Mouse (Mus musculus) left cerebral cortex, postnatal 25 days (tissue): ENCODE measurements at regions not wholly inside any gene's neighbourhood (a gene's known extent, or its start where the extent isn't known, plus 50 kb on each side); places are given as distances from the start of the nearest gene placed in this dataset.

Experiments
- DNase-seq, 2 experiments: peaks; one replicate each; pipeline ENCODE4 v3.0.0; 2022; ENCODE audit warnings: low spot score in 2 of 2, mixed read lengths in 1 of 2
- intact Hi-C: fragments of 180-260 bp; cut with DNase I; formaldehyde crosslinking; loops from one replicate; pipeline ENCODE4 v1.15.1; 2025

GRCm38 (mm10) chr10:29674377-29674776, 138.7 kb upstream of the Rspo3 start:
- DNase-seq: no peak
- intact Hi-C loops: no loop called here

GRCm38 (mm10) chr10:29661752-29662151, 126.1 kb upstream of the Rspo3 start:
- intact Hi-C loops: no loop called here
- no peak for DNase-seq

- intact Hi-C loops: no loop called here
- no peak for DNase-seq
Observed at GRCm38 (mm10) chr10:29640249-29640648, 104.6 kb upstream of the Rspo3 start.

- no peak for DNase-seq
- intact Hi-C loops: no loop called here
Observed at GRCm38 (mm10) chr10:29635828-29636227, 100.2 kb upstream of the Rspo3 start.

- intact Hi-C loops: no loop called here
- DNase-seq: no peak
Observed at GRCm38 (mm10) chr10:29595455-29595854, 59.8 kb upstream of the Rspo3 start.

GRCm38 (mm10) chr10:29594969-29595368, 59.3 kb upstream of the Rspo3 start:
- intact Hi-C loops: no loop called here
- DNase-seq: no peak

GRCm38 (mm10) chr10:29592906-29593305, 57.2 kb upstream of the Rspo3 start:
- DNase-seq: no peak
- intact Hi-C loops: no loop called here

GRCm38 (mm10) chr10:29590187-29590586, 54.5 kb upstream of the Rspo3 start:
- intact Hi-C loops: no loop called here
- no peak for DNase-seq

- no peak for DNase-seq
- intact Hi-C loops: no loop called here
Observed at GRCm38 (mm10) chr10:29589739-29590138, 54.1 kb upstream of the Rspo3 start.
